Mouse (Mus musculus): ENCODE measurements around the gene Crebl2.

Gene Crebl2

GRCm38 (mm10) chr6:134822844-134823243 lies 7.1 kb upstream of the Crebl2 start:
- no peak for DNase-seq

GRCm38 (mm10) chr6:134830776-134831175 lies 822 bp downstream of the Crebl2 start:
- no peak for DNase-seq

DNA sequence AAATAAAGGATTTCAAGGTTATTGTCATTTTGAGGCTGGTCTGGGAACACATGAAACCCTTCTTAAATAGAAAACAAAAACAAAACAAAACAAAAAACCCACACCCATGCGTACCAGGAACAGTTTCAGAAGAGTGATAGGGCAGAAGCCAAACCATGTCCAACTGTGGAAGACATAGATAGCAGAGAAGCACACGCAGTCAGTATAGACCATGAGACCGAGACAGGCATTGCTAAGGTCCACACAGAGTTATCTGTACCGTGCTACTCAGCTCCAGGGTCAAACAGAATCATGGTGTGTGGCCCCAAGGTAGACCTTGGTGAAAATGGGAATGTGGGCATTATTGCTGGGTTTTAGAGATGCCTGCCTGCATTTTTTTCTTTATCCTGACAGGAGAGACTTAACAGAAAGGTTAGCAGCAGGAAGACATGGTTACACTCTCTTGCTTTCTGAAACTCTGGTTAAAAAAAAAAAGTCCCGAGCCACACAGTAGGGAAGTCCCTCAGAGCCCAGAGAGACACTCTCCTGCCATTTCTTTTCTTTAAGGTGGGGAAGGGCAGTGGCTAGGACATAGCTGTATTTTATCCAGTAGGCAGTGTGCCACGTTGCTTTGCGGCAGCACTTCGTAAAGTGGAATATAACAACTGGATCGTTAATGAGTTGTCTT lies 4.8 kb downstream of the Crebl2 start:
- no peak for DNase-seq

- DNase-seq, result no peak
These were observed 8.2 kb downstream of the Crebl2 start for GRCm38 (mm10) chr6:134838111-134838510.

DNA sequence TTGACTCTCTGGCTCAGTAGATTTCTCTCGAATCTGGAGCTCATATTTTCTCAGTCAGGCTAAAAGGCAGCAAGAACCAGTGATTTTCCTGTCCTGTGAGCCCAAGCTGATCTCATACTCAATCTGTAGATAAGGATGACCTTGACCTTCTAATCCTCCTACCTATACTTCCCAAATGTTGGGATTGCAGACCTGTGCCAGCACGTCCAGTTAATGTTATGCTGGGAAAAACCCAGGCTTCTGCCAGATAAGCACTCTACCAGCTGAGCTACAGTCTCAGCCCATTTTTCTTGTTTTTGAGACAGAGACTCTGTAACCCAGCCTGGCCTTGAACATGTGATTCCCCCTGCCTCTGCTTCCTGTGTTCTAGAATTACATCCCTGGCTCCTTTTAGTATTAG lies 10.4 kb downstream of the Crebl2 start:
- no peak for DNase-seq

DNA sequence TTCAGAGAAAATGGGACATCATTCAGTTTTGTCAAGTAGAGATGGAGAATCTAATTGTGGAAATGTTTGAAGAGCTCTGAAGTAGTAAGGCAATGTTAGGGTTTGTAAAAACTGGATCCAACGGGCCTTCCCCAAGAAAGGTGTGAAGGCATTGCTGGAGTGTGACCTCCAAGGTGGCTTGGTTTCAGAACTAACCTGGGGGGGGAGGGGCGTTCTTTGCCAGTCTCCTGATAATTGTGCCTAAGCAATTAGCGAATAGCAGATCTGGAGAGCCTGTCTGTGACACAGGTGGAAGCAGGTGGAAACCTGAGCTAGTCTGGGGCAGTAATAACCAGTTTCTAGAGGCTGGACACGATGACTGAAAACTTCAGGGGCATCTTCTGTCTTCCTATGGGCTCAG lies 15.8 kb downstream of the Crebl2 start:
- DNase-seq, result no peak

- no peak for DNase-seq
These were observed 16.4 kb downstream of the Crebl2 start for GRCm38 (mm10) chr6:134846308-134846707.

- DNase-seq, result no peak
These were observed 17.6 kb downstream of the Crebl2 start for GRCm38 (mm10) chr6:134847550-134847949.

- DNase-seq, result peak; percentile 35
These were observed 18.4 kb downstream of the Crebl2 start for GRCm38 (mm10) chr6:134848197-134848890.

GRCm38 (mm10) chr6:134849461-134849860 lies 19.5 kb downstream of the Crebl2 start:
- DNase-seq, result no peak

GRCm38 (mm10) chr6:134849985-134850384 lies 20.0 kb downstream of the Crebl2 start:
- no peak for DNase-seq

GRCm38 (mm10) chr6:134854782-134855181 lies 24.8 kb downstream of the Crebl2 start:
- DNase-seq, result no peak

- no peak for DNase-seq
These were observed 26.0 kb downstream of the Crebl2 start for GRCm38 (mm10) chr6:134855926-134856325.

DNA sequence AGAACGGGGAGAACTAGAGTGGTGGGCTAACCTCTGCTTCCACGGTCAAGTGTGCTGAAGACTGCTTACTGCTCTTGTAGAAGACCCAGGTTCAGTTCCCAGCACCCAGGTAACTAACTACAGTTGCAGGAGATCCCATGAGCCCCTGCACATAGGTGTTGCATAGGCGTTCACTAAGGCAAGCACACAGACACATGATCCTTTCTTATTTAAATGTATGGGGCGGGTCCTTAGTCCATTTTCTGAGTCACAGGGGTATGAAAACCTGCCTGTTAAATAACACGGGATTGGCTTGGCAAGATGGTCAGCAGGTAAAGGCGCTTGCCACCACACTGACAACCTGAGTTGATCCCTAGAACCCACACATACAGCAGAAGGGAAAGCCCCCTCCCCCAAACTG lies 29.1 kb downstream of the Crebl2 start:
- no peak for DNase-seq

DNA sequence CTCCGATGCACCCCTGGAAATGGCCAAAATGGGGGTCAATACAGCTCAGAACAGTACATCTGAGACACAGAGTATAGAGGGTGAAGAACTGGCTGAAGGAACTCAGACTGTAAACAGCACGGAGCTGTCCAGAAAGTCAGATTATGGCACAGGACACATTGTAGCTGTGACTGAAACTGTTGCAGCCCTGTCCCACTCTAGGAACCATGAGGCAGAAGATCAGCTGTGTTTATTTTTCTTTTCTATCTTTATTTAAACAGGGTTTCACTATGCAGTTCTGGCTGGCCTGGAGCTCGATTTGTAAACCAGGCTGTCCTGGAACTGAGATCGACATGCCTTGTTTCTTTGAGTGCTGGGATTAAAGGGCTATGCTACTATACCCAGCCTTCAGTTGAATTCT lies 30.3 kb downstream of the Crebl2 start:
- no peak for DNase-seq

DNA sequence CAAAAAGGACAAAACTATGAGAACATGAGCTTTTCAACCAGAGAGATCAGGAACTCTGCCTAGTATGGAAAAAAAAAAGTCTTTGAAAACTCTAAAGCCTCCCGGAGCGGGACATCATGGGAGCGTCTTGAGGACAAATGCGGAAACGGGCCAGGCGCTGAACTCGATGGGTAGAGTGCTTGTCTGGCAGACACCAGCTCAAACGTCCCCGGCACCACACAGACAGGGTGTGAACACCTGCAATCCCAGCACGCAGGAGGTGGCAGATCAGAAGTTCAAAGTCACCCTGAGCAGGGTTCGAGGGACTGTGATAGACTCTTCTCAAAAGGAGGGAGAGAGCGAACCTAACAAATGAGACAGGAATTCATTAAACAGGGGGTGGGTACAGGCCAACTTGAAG lies 31.4 kb downstream of the Crebl2 start:
- DNase-seq, result no peak

GRCm38 (mm10) chr6:134862671-134863104 lies 32.7 kb downstream of the Crebl2 start:
- DNase-seq, result no peak

DNA sequence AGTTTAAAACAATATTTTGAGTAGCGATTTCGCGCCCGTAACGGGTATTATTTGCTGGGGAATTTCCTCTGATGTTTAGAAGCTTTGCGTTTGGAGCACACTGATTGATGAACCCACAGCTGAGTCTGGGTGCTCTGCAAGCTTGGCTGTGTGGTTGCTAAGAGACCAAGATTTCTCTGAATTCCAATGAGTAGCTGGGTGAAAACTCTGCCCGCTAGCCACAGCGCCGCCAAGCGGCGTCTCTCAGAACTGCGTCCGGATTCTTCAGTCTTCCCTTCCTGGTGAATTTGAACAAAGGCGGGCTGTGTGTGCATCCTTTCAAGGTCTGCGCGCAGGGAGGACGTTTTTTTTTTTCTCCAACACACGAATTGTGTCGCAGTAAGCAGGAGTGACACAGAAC lies 33.2 kb downstream of the Crebl2 start:
- DNase-seq, result peak; percentile 96

DNA sequence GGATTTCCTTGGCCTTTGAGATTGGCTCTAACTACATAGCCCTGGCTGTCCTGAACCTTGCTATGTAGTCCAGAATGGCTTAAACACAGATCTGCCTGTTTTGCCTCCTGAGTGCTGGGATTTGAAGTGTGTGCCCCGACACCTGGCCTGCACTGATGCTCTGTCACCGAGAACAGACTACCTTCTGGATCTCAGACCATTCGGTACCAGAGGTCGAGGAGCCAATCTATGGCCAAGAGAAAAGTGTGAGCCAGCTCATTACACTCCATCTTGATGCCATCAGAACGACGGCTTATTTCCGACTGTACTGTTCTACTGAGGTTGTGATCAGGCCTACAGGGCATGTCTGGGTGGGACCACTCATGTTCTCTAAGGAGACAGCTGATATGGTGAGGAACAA lies 36.2 kb downstream of the Crebl2 start:
- DNase-seq, result no peak

DNA sequence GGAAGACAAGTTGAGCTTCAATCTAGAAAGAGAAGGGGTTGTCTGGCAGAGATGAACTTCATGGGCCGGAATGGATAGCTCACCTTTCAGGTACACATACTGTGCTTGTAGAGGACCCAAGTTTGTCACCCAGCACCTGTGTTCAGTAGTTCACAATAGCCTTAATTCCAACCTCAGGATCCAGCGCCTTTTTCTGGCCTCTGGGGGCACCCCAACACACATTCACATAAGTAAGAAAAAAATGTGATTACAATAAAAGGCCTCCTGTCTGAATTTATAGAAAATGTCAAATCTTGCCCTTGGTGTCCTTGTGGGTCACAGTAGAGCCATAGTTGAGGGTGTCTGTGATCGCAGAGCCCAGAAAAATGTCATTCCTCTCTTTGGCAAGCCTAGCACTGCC lies 37.4 kb downstream of the Crebl2 start:
- DNase-seq, result no peak

GRCm38 (mm10) chr6:134870209-134870742 lies 40.3 kb downstream of the Crebl2 start:
- DNase-seq, result no peak

DNA sequence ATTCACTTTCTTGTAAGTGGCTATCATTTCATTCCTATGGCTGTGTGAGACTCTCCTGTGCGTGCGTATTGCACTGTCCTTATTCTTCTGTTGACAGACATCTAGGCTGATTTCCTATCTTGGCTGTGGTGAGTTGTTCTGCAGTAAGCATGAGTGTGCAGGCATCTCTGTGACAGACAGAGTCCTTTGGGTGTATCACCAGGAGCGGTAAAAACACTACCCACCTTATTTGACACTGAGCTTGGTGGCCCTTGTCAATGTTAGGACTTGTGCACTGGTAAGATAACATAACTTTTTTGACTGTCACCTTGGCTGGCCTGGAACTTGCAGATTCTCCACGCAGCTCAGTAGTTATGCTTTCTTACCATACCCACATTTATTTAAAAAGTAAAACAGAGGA lies 40.9 kb downstream of the Crebl2 start:
- DNase-seq, result no peak

GRCm38 (mm10) chr6:134872236-134872635 lies 42.3 kb downstream of the Crebl2 start:
- DNase-seq, result no peak

DNA sequence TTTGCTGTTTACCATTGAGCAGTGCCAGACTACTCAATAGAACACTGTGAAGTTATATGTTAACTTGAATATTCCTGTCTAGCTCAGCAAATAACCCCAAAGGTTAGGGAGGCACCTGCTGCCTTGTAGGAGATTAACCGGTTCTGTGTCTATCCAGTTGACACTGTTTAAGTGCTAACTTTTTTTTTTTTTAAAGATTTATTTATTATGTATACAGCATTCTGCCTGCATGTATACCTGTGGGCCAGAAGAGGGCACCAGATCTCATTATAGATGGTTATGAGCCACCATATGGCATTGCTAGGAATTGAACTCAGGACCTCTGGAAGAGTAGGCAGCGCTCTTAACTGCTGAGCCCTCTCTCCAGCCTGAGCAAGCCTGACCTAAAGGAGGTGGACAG lies 43.1 kb downstream of the Crebl2 start:
- no peak for DNase-seq

GRCm38 (mm10) chr6:134876795-134877194 lies 46.8 kb downstream of the Crebl2 start:
- DNase-seq, result no peak

All from cerebellum, adult 8-10 months (tissue).